Comparison of ENCODE assay signal across 9 mouse cellular contexts in the genomic region with DNA sequence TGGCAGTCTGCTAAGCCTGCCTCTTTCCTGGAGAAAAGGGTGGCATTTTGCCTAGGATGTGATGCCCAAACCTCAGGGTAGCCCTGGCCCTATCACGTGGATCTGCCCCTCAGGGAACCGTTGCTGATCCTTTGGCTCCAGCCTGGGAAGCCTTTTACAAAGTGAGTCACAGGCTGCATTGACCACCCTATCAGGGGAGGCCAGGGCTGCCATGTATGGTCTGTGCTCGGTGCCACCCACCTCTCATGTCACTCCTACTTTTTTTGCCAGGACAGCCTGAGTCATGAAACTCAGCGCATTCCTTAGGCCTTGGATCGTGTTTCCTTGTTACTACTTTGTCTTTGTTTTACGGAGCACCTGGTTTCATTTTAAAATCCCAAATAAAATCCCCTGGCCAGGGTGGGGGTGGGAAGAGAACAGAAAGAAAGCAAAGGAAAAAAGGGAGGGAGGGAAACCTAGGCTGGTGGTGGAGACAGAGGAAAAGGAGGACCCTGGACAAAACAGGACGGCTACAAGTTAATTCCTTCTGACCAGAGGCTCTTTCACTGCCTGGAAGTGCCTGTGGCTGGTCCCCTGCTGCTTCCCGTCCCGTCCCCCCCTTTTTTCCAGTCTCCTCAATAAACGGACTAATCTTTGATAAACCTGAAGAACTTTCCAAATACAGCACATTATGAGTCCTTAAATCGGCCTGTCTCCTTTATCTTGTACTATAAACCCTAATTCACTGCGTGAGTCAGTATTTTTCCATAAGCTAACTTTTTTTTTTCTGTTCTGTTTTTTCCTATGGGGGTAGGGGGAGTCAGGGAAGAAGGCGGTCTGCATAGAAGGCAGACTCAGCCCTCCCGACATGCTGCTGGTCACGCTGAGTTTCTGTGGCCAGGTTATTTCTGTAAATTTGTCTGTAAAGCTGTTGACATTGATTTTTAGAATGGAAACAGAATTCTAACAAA. TPM values are rescaled to one million over a fixed set of nuclear protein-coding genes. Genes with fewer than 3 reads are reported as not detected.
DNase-seq lines count a peak whose midpoint lies in the region; ATAC-seq lines count a peak whose summit lies in the region.
"Had no signal": no experiment of that assay in that cellular context is flagged by ENCODE, and none has a peak within 500 bp of the region (broad histone marks: within the 10 kb centered on the region; RNA-seq: fewer than 3 reads in every experiment).

No protein-coding gene starts in this region.

- no peak for ATAC-seq in liver, embryonic 11.5 days (replicated peaks; ENCODE audit: low FRiP score)
- ATAC-seq in forebrain, embryonic 12.5 days (ENCODE audit: low FRiP score), result no peak; the same call in 1 of the 2 replicates
- ATAC-seq in hematopoietic stem cell, adult 5-6 weeks (replicated peaks in 1 of 2; ENCODE audit: insufficient read depth in 1 of 2, low FRiP score in 2 of 2, low TSS enrichment in 1 of 2, low read depth in 1 of 2, poor library complexity in 2 of 2, severe bottlenecking in 2 of 2), result peak; percentile 34 to 47; a peak in 3 of 4 replicates
- ATAC-seq in limb, embryonic 11.5 days (ENCODE audit: insufficient number of reproducible peaks, low FRiP score, low TSS enrichment, low read depth), result peak; percentile 86
- peak; percentile 52 for ATAC-seq in midbrain, embryonic 16.5 days

- H3K4me1 ChIP-seq in liver, embryonic 11.5 days (replicated peaks; ENCODE audit: control insufficient read depth, insufficient read depth, low read length), result no peaks in the 10 kb centered on the region
- H3K4me1 ChIP-seq in forebrain, embryonic 12.5 days, result peaks cover 27% of the 10 kb centered on the region
- H3K4me1 ChIP-seq in limb, embryonic 11.5 days (ENCODE audit: control insufficient read depth, insufficient read depth, low read length), result peaks cover 23% of the 10 kb centered on the region
- H3K4me1 ChIP-seq in midbrain, embryonic 16.5 days (ENCODE audit: control insufficient read depth, insufficient read depth, low read length), result peaks cover 26% of the 10 kb centered on the region

- no peaks in the 10 kb centered on the region for H3K36me3 ChIP-seq in liver, embryonic 11.5 days (ENCODE audit: control insufficient read depth, insufficient read depth, low read length)
- no peaks in the 10 kb centered on the region for H3K36me3 ChIP-seq in forebrain, embryonic 12.5 days (replicated peaks)
- no peaks in the 10 kb centered on the region for H3K36me3 ChIP-seq in limb, embryonic 11.5 days (ENCODE audit: control insufficient read depth, insufficient read depth, low read length)
- no peaks in the 10 kb centered on the region for H3K36me3 ChIP-seq in midbrain, embryonic 16.5 days (ENCODE audit: control insufficient read depth, insufficient read depth, low read length)
- H3K36me3 ChIP-seq: G1E had no signal

- no peaks in the 10 kb centered on the region for H3K9me3 ChIP-seq in liver, embryonic 11.5 days (ENCODE audit: control insufficient read depth, low read length)
- no peaks in the 10 kb centered on the region for H3K9me3 ChIP-seq in forebrain, embryonic 12.5 days
- H3K9me3 ChIP-seq in limb, embryonic 11.5 days (ENCODE audit: control insufficient read depth, low read length), result no peaks in the 10 kb centered on the region
- H3K9me3 ChIP-seq in midbrain, embryonic 16.5 days (replicated peaks; ENCODE audit: control insufficient read depth, low read length, poor library complexity, severe bottlenecking), result no peaks in the 10 kb centered on the region
- H3K9me3 ChIP-seq: G1E had no signal

- H3K27ac ChIP-seq in liver, embryonic 11.5 days (ENCODE audit: low read depth, low read length), result no peak overlapping the region
- peak overlapping the region; percentile 66 for H3K27ac ChIP-seq in forebrain, embryonic 12.5 days
- peak overlapping the region; percentile 99 for H3K27ac ChIP-seq in limb, embryonic 11.5 days (replicated peaks; ENCODE audit: low read depth, low read length)
- H3K27ac ChIP-seq in midbrain, embryonic 16.5 days (ENCODE audit: low read length), result peak overlapping the region; percentile 63; the same call in 1 of the 2 replicates

- H3K4me3 ChIP-seq in liver, embryonic 11.5 days (ENCODE audit: low read depth, low read length), result no peak overlapping the region
- H3K4me3 ChIP-seq in forebrain, embryonic 12.5 days (replicated peaks), result peak overlapping the region; percentile 41
- no peak overlapping the region for H3K4me3 ChIP-seq in limb, embryonic 11.5 days (ENCODE audit: low read depth, low read length)
- no peak overlapping the region for H3K4me3 ChIP-seq in midbrain, embryonic 16.5 days (ENCODE audit: low read depth, low read length)

- no peaks in the 10 kb centered on the region for H3K27me3 ChIP-seq in liver, embryonic 11.5 days (replicated peaks; ENCODE audit: control insufficient read depth, insufficient read depth, low read length)
- H3K27me3 ChIP-seq in forebrain, embryonic 12.5 days, result no peaks in the 10 kb centered on the region
- H3K27me3 ChIP-seq in limb, embryonic 11.5 days (ENCODE audit: control insufficient read depth, insufficient read depth, low read length), result no peaks in the 10 kb centered on the region
- no peaks in the 10 kb centered on the region for H3K27me3 ChIP-seq in midbrain, embryonic 16.5 days (ENCODE audit: control insufficient read depth, insufficient read depth, low read depth, low read length)

- intact Hi-C loops in left cerebral cortex, postnatal 25 days (cut with DNase I), result no loop called here

- no peak for DNase-seq in liver, embryonic 11.5 days (ENCODE audit: low spot score)
- no peak for DNase-seq in liver
- peak; percentile 83 for DNase-seq in limb, embryonic 11.5 days (ENCODE audit: low spot score)
- no peak for DNase-seq in left cerebral cortex, postnatal 25 days (ENCODE audit: low spot score in 2 of 2)
- no peak for DNase-seq in spleen, postnatal 4 days (ENCODE audit: low spot score in 2 of 2)

- H3K4me2 ChIP-seq in liver, embryonic 11.5 days, result peak overlapping the region; percentile 65
- peak overlapping the region; percentile 64 for H3K4me2 ChIP-seq in forebrain, embryonic 12.5 days
- H3K4me2 ChIP-seq in limb, embryonic 11.5 days (ENCODE audit: low read depth, severe bottlenecking), result peak overlapping the region; percentile 40
- peak overlapping the region; percentile 79 for H3K4me2 ChIP-seq in midbrain, embryonic 16.5 days (ENCODE audit: low read length)

- no peak overlapping the region for H3K9ac ChIP-seq in liver, embryonic 11.5 days (ENCODE audit: low read depth, low read length)
- H3K9ac ChIP-seq in forebrain, embryonic 12.5 days, result peak overlapping the region; percentile 53; the same call in 1 of the 2 replicates
- H3K9ac ChIP-seq in limb, embryonic 11.5 days (ENCODE audit: low read length), result peak overlapping the region; percentile 27
- H3K9ac ChIP-seq in midbrain, embryonic 16.5 days (ENCODE audit: low read depth, low read length), result peak overlapping the region; percentile 72; the same call in 1 of the 2 replicates

- WGBS in liver, embryonic 11.5 days, result 27% methylated on average over 15 of the region's 15 CpGs
- 9% methylated on average over 15 of the region's 15 CpGs for WGBS in forebrain, embryonic 12.5 days
- 3% methylated on average over 15 of the region's 15 CpGs for WGBS in limb, embryonic 11.5 days
- WGBS in midbrain, embryonic 16.5 days, result 8% methylated on average over 15 of the region's 15 CpGs

RNA-seq across cellular contexts. Expression of gene 1700011L22Rik, which starts 39.4 kb away (rescaled TPM):
- polyA plus RNA-seq in liver, embryonic 11.5 days (2014; fragmentation: Nextera tagmentation; extraction: Ambion mirVana), result not detected in 2 replicates
- not detected in 2 replicates for polyA plus RNA-seq in forebrain, embryonic 12.5 days (2016; fragmentation: Nextera tagmentation; extraction: Ambion mirVana)
- total RNA-seq in hematopoietic stem cell, adult 5-6 weeks (2017), result not detected in 2 replicates
- not detected in 2 replicates for polyA plus RNA-seq in limb, embryonic 11.5 days (2014; fragmentation: Nextera tagmentation; extraction: Ambion mirVana)
- polyA plus RNA-seq in midbrain, embryonic 16.5 days (2015; fragmentation: Nextera tagmentation; extraction: Ambion mirVana), result not detected in 2 replicates
- not detected for total RNA-seq in left cerebral cortex, postnatal 25 days (2021)
- total RNA-seq: G1E had no signal
- polyA plus RNA-seq: G1E had no signal

Comparison
In these comparisons a context has a peak if more than half of its experiments do, and no peak if none do; other contexts are left out.
1. ATAC-seq: peak in hematopoietic stem cell, adult 5-6 weeks (2 of 2), limb, embryonic 11.5 days (single experiment) and midbrain, embryonic 16.5 days (single experiment); none in liver, embryonic 11.5 days (single experiment) and forebrain, embryonic 12.5 days (single experiment).
2. Peak in every context shown above with its lines, with median percentiles within 50 percentile points of each other: H3K4me2 ChIP-seq.